Mouse (Mus musculus) heart, postnatal 4 days (tissue): ENCODE data around the gene Uhrf1bp1l. TPM values are rescaled to one million over a fixed set of nuclear protein-coding genes. Genes with fewer than 3 reads are reported as not detected.

Experiments
- DNase-seq: peaks from one replicate; pipeline ENCODE4 v3.0.0; 2021
- total RNA-seq, 2 experiments: library from RNA; stranded (reverse); gene quantifications; 2 replicates each; pipeline ENCODE4 v1.2.3; 2021

The Uhrf1bp1l gene
- total RNA-seq, 2 experiments from 2014 or later = 28.8 to 31.4 TPM

GRCm38 (mm10) chr10:89746581-89746980, 1.8 kb downstream of the Uhrf1bp1l start:
- no peak for DNase-seq

GRCm38 (mm10) chr10:89747221-89747905, 2.6 kb downstream of the Uhrf1bp1l start:
- no peak for DNase-seq

- DNase-seq = no peak
Measured at GRCm38 (mm10) chr10:89747911-89748310, 3.1 kb downstream of the Uhrf1bp1l start.

GRCm38 (mm10) chr10:89748619-89749018, 3.8 kb downstream of the Uhrf1bp1l start:
- DNase-seq = no peak

- DNase-seq = no peak
Measured at GRCm38 (mm10) chr10:89751069-89751468, 6.3 kb downstream of the Uhrf1bp1l start.

GRCm38 (mm10) chr10:89755231-89755630, 10.4 kb downstream of the Uhrf1bp1l start:
- no peak for DNase-seq

- DNase-seq = no peak
Measured at GRCm38 (mm10) chr10:89760772-89761171, 16.0 kb downstream of the Uhrf1bp1l start.

- DNase-seq = no peak
Measured at GRCm38 (mm10) chr10:89764457-89765121, 19.8 kb downstream of the Uhrf1bp1l start.

- no peak for DNase-seq
Measured at GRCm38 (mm10) chr10:89765790-89766714, 21.3 kb downstream of the Uhrf1bp1l start.

GRCm38 (mm10) chr10:89768352-89769020, 23.7 kb downstream of the Uhrf1bp1l start:
- DNase-seq = no peak

GRCm38 (mm10) chr10:89769096-89769495, 24.3 kb downstream of the Uhrf1bp1l start:
- DNase-seq = no peak

- no peak for DNase-seq
Measured at GRCm38 (mm10) chr10:89771894-89772293, 27.1 kb downstream of the Uhrf1bp1l start.

- no peak for DNase-seq
Measured at GRCm38 (mm10) chr10:89776029-89776428, 31.2 kb downstream of the Uhrf1bp1l start.

- DNase-seq = no peak
Measured at GRCm38 (mm10) chr10:89791870-89792269, 47.1 kb downstream of the Uhrf1bp1l start.

- DNase-seq = peak; percentile 23
Measured at GRCm38 (mm10) chr10:89794121-89794520, 49.3 kb downstream of the Uhrf1bp1l start.

- DNase-seq = no peak
Measured at GRCm38 (mm10) chr10:89819146-89819545, 74.4 kb downstream of the Uhrf1bp1l start.

GRCm38 (mm10) chr10:89823906-89824305, 79.1 kb downstream of the Uhrf1bp1l start:
- peak; percentile 50 for DNase-seq

- DNase-seq = no peak
Measured at GRCm38 (mm10) chr10:89826896-89827295, 82.1 kb downstream of the Uhrf1bp1l start.

GRCm38 (mm10) chr10:89832334-89832733, 87.5 kb downstream of the Uhrf1bp1l start:
- no peak for DNase-seq

- DNase-seq = peak; percentile 37
Measured at GRCm38 (mm10) chr10:89833166-89833565, 88.4 kb downstream of the Uhrf1bp1l start.

GRCm38 (mm10) chr10:89837476-89837875, 92.7 kb downstream of the Uhrf1bp1l start:
- DNase-seq = no peak

GRCm38 (mm10) chr10:89838834-89839233, 94.0 kb downstream of the Uhrf1bp1l start:
- DNase-seq = no peak
